Mouse (Mus musculus) kidney, adult 8-10 months (tissue): ENCODE data around the gene Abhd14a.

Experiments
- DNase-seq, 2 experiments: peaks; one replicate each; pipeline ENCODE4 v3.0.0; 2022

Gene Abhd14a

DNA sequence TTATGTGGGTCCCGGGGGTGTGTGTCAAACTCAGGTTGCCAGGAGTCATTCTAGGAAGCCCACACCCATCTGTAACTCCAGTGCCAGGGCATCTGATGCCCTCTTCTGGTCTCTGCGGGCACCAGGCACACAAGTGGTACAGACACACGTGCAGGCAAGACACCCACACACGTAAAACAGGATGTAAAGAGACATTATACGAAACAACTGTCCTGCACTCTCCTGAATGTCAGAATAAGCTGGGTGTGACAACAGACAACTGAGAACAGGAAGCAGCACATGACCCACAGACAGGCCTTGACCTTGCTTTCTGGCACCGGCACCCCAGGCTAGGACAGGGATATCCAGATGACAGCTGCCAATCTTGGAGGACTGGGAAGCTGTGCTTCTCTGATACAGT is 21.8 kb upstream of the Abhd14a start:
- no peak for DNase-seq

DNA sequence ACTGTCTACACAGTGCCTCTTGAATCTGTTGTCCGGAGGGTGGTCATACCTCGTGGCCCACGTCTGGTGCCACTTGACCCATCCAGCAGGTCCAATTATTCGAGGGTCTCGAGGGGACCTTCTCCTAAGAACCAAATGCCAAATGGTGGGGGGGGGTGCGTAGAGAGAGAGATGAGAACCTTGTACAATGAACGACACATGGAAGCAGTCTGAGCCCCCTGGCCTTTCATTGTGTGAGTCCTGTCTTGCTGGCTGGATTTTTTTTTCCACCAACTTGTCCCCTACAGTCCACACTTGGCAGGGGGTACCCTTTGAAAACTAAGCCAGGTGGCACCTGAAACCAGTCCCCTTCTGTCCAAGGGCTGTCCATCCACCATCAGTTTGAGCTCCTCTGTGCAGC is 20.3 kb upstream of the Abhd14a start:
- no peak for DNase-seq

DNA sequence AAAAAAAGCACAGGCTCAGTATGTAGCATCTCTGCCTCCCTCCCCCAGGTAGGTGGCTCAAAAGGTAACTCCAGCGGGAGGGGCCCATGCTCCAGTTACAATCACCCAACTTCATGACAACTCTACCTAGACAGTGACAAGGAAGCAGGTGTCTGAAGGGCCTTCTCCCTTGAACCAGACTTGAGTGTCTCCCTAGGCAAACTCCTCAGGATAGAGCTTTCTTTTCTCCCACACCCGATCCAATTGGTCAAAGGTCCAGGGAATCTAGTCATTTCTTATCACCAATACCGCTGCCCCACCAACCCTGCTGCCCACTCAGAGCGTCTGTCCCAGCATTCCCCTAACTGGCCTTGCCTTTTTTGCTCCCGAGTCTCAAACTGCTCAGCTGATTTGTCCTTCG is 19.2 kb upstream of the Abhd14a start:
- DNase-seq, result no peak

DNA sequence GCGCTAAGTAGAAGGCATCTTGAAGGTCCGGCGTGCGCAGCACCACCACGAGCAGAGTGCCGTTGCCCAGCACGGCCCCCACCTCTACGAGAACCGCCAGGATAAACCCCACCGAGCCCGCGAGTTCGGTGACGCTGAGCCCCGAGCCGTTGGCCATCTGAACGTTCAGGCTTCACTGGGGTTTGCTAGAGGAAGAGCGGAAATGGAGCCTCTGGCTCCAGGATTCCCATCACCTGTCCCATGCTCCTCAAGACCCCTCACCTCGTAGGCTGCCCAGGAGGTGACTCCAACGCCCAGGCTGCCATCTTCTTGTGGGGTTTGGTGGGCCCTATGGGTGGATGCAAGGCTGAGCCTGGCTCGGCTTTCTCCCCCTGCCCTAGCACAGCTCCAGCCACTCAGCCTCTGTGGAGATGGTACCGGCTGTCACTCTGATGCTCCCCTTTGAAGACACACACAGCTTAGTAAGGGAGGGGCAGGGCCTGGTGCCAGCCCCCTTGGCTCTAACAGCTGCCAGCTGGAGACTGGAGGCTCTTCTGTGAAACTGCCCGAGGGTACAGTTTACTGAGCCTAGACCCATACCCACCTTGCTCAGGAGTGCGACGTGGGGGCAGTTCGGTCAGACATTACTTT is 18.2 kb upstream of the Abhd14a start, which contains the start of gene Gpr62:
Gene Gpr62 (minus strand): TSS at position 368 of the 630 bp plus-strand sequence.
- no peak for DNase-seq

DNA sequence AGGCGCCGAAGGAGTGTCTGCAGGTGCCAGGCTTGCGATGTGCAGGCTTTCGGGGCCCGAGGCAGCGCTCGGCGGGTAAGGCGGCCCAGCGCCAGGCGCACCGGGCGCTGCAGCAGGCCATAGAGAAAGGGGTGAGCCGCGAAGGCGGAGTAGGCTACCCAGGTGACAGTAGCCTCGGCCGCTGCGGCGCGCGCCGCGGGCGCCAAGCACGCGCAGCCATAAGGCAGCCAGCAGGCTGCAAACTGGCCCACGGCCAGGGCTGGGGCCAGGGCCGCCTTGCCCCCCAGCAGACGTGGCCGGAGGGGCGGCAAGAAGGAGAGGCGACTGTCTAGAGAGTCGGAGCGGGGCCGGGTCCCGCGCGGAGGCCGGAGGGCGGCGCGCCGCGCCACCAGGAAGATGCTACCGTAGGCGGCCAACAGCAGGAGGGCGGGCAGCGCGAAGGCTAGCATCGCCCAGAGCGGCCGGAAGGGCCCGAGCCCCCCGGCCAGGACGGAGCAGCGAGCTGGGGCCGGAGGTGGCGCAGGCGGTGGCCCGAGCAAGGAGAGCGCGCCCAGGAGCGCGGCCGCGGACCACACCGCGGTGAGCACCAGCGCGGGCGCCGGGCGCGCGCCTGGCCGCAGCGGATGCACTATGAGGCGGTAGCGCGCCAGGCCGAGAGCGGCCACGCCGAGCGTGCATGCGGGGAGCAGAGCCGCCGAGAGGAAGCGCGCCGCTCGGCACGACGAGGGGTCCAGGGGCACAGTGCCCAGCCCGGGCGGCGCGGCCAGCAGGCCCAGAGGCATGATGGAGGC is 17.5 kb upstream of the Abhd14a start:
- DNase-seq, result no peak

DNA sequence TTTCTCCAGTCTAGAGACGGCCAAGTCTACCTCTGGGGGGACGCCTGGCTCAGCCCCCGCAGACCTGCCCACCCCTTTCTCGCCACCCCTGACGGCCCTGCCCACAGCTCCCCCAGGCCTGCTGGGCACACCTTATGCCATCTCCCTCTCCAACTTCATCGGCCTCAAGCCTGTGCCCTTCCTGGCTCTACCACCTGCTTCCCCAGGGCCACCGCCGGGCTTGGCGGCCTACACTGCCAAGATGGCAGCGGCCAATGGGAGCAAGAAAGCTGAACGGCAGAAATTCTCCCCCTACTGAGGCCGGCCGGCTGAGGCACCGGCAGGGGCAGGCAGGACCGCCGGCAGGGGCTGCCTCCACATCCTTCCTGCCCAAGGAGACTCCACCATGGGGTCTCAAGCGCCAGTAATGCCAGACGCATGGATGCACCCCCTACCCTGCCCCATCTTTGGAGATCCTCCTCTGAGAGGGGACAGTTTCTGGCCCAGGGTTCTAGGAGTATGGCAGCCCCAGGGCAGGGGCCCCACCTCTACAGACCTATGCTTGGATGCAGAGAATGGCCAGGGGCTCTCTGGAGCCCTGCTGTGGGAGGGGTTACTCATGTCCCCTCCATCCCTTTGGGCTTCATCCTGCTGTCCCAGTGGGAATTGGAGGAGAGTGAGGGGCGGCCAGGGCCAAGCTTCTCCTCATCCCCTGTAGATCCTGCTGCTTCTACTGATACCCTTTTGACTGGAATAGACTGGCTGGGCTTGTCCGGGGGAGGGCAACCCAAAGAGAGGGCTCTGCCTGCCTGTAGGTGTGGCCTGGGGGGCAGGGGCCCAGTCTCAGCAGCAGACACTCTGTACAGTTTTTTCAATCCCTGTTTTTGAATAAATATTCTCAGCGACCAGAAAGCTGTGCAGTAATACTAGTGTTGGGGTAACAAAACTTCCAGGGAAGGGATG is 15.9 kb upstream of the Abhd14a start:
- no peak for DNase-seq

DNA sequence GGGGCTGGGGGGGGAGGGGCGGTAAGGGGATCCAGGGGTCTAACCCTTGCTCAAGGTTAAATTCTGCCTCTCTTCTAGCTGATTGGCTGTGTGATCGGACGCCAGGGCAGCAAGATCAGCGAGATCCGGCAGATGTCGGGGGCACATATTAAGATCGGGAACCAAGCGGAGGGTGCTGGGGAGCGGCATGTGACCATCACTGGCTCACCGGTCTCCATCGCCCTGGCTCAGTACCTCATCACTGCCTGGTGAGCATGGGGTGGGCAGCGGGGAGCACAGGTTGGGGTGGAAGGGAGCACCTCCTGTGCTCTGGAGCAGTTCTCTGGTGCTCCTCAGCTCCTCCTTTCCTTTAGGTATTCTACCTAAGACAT is 14.9 kb upstream of the Abhd14a start:
- no peak for DNase-seq

DNA sequence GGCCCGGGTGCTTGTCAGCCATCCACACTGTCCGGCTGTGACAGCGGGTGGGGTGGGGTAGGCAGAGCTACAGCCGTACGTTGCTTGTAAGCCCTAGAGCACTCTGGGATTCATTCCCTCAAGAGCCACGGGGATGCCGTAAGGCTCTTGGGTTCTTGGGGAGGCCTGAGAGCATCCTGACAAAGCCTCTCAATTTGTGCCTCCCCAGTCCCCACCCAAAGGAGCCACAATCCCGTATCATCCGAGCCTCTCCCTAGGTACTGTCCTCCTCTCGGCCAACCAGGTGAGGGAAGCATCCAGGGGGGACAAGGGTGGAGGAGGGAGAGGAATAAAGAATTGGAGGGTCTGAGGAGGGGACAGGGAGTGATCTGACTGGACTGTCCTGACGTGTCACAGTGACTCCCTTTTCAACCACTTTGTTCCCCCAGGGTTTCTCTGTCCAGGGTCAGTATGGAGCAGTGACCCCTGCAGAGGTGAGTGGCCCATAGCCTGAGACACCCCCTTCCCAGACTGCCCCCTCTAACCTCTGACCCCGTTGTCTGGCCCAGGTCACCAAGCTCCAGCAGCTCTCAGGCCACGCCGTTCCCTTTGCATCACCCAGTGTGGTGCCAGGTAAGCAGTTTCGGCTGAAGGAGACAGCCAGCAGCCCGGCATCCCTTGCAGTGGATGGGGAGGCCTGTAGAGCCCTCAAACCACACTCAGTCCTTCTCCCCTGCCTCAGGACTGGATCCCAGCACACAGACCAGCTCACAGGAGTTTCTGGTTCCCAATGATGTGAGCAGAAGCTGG is 14.4 kb upstream of the Abhd14a start:
- no peak for DNase-seq

DNA sequence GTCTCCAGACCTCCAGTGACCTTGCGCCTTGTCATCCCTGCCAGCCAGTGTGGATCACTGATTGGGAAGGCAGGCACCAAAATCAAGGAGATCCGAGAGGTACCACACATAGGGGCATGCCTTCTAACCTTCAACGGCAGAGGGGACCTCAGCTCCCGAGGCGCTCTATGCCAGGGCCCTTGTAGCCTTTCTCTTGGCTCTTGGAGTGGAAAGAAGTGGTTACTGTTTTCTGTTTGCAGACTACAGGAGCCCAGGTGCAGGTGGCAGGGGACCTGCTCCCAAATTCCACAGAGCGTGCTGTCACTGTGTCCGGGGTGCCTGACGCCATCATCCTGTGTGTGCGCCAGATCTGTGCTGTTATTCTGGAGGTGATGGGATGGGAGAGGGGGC is 13.5 kb upstream of the Abhd14a start:
- no peak for DNase-seq

DNA sequence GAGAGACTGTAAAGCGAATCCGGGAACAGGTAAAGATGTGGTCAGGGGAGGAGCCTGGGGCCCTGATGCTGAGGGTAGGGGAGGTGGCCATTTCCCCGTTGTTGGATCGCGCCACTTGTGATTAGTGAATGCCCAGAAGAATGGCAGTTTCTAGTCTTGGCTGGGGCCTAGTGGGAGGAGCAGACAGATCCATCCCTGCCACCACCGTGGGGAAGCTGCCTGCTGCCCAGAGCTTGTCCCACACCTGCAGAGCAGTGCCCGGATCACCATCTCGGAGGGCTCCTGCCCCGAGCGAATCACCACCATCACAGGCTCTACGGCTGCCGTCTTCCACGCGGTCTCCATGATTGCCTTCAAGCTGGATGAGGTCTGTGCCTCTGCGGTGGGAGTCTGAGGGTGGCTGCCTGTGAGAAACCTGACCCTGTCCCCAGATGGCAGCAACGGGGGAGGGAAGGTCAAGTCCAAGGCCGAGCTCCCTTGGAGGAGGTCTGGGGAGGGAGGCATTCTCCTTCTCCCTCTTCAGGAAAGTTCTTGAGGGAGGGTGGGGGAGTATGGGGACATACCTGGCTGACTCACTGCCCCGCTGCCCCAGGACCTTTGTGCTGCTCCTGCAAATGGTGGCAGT is 13.0 kb upstream of the Abhd14a start:
- no peak for DNase-seq

DNA sequence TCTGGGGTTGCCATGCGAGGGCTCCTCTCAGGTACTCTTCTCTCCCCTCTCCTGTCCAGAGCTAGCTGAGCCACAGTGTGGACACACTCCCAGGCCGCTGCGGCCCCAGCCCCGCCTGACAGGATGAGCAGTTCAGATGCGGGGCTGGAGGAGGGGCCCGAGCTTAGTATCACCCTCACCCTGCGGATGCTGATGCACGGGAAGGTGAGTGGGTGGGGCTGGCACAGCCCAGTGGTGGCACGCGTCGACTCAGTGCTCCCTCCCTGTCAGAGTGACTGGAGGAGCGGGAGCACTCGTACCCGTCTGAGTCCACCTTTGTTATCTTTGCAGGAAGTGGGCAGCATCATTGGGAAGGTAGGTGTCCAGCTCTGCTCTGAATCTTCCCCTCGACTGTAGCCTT is 12.5 kb upstream of the Abhd14a start:
- DNase-seq, result no peak

DNA sequence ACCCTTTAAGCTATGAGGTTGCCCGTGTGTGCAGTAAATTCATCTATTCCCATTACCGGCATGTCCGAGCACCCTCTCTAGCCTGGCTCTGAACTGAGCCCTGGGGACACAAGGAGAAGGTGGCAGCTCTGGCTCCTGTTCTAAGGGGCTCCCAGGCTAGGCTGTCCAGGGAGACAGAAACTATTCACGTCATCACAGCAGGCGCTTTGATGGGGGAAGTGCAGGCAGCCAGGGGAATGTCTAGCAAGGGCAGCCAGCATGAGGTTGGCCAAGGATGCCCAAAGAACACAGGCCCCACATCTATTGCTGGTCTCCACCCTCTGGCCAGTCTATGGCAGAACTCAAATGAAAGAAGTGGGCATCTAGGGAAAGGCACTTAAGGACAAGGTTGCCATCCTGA is 10.4 kb upstream of the Abhd14a start:
- DNase-seq, result no peak

DNA sequence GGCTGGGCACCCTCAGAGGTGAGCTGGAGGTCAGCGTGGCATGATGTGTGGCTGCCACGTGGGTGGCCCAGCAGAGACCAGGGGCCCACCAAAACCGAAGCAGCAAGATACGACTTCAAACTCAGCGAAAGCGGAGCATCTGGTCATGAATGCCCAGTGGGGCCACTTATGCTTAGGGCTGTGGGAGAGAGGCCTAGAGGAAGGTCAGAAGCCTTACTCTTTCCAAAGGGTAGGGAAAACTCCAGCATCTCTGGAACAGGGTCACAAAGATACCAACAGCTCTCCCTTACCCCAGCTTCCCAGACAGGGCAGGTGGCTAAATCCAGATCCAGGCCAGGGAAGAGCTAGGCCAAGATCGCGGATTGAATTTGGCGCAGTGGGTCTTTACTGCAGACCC is 9.7 kb upstream of the Abhd14a start:
- no peak for DNase-seq

DNA sequence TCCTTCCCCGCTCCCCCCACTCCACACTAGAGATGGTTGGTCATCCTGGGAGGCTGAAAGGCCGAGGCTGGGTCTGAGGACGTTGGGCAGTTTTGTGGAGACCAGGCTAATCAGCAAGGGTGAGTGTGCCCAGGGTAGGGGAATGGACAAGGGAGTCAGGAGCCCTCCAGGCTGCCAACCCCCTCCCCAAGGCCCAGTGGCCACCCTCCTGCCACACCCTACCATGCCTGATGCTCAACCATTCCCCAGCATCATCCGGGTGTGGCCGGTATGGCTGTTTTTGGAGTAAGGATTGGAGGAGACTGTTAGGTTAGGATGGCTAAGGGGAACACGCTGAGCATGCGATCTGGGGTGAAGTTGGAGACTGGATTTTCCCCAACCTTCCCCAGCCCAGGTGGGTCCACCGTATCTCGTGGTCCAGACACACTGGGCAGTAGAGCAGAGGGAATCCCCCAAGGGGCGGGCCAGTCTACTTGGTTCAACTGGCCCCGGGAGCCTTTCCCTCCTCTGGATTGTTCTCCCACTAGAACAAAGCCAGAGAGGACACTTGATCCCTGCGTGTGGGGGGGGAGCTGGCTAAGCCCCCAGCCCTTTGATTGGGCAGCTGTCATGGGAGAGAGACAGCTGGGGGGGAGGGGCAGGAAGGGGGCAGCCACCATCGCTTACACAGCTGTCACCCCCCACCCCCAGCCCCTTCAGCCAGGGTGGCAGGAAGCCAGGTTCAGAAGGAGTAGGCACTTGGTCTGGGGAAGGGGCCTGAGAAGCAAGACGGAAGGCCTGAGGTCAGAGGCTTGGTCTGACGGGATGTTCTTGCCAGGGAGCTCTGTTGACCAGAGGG is 9.1 kb upstream of the Abhd14a start:
- no peak for DNase-seq

DNA sequence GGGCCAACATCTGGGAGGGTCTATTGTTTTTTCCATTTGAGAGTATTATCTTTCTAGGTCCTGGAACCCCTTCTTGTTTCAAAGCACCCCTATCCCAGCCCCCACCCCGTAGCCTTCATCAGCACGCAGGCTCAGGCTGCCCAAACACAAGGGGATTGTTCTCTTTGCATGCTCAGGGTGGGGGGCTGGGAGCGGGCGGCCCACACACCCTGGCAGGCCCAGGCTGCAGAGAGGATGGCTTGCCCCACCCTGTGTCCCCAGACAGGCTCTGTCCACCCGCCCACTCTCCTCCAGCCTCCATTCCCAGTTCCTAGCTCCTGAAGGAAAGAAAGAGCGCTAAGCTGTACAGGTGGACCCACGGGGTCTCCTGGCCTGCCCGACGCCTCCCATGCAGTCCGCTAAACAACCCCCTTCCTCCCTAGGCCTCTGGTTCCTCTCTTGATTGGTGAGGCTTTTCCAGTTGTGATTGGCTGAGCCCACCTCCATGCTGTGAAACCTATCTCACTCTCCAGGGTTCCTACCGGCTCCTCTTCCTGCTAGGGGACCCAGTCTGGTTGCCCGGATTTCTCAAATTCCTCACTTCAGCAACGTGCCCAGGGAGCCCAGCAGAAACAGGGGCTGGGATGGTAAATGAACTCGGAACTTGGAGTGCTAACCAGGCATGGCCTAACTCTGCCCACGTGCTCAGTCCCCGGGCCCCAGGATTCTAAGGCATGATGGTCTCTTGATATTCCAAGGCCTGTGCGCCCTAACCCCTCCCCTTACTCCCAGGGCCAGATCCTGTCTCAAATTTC is 7.6 kb upstream of the Abhd14a start:
- DNase-seq, result no peak

DNA sequence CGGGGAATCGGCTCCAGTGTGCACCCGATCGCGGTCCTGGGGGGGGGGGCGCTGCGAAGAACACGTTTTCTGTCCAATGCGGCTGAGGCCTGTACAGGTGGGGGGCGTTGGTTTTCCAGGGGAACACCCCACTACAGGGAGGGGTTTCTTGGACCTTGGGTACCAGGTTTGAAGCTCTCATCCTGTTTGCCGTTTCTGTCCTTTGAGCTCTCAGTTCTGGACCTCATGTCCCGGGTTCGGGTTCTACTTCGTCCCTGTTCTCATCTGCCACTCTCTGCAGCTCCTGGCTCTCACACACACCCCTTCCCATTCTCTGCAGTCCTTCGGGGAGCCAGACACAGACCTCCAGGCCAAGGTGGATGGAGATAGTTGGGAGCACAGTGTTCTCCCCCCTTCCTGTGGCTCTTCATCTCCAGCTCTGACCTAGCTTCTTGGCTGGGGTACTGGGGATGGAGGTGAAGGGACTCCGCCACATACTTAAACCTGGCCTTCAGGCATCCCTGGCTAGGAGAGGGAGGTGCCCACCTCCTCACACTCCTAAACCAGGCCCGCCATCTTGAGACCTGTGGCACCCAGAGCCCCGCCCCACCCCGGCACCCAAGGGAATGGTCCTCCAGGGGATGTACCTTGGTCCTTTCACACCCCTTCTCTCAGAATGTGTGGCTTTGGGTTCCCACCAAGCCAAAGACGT is 6.7 kb upstream of the Abhd14a start:
- DNase-seq, result no peak

DNA sequence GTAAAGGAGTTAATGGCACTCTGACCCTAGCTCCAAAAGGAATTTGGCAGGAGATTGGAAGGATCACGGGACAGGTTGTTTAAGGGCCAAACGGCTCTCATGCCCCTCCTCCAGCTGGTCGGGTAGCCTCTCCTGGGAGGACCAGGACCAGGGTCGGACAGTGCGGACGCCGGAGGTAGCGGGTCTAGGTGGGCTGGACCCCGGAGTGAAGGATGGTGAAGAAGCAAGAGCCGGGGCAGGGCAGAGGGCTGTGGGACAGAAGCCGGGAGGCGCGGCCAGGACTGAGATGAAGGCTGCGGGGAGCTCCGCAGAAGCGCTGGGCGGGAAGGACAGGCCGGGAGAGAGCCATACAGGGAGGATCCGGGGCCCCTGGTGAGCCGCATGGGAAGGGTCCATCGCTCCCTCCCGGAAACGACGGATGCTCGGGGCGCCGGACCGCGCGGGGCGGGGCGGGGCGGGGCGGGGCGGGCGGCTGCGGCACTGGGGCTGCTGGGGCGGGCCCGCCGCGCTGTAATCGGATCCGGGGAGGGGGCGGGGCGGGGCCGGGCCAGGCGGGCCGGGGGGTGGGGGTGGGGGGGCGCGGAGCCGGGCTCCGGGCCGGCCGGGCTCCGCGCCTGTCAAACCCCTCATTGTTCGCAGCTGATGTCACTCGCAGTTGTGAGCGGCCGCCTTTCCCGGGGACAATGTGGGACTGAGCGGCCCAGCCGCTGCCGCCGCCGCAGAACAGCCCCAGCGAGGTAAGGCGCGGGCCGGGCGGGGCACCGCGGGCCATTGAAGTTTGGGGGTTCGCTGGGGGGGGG is 6.0 kb upstream of the Abhd14a start, which contains the start of gene Pcbp4:
Gene Pcbp4 (plus strand): TSS at position 21 of the 800 bp plus-strand sequence.
- peak; percentile 89 to 90 for DNase-seq

DNA sequence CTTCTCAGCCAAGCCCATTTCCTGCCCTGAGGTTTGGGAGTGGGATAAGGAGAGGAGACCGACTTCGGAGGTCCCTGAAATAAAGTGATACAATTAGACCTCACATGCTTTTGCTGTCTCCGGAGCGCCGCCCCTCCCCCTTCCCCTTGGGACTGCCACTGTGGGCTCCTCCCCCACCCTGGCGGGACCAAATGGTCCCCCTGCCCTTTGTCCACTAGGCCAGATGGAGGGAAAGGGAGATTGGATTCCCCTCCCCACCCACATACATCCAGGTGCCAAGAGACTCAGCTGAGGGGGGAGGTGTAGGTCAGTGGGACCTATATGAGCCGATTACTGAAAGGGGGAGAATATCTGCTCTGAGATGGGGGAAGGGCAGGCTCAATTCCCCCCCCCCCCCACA is 5.3 kb upstream of the Abhd14a start:
- peak; percentile 79 to 80 for DNase-seq

DNA sequence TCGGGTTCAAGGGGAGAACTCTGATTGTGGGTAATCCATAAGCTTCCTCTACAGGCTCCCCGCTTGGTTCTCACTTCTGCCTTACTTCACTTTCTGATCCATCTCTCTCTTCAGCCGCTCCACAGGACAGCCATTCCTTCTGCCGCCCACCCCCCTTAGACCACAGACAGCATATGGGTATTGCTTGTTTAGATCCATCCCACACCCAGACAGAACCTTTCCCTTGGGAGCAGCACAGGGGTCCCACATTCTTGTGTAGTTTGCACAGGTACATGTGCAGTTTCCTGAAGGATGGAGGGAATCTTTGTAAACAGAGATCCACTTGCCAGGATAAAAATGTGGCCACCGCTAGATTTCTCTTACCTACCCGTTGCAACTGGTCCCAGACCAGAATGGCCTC is 4.9 kb upstream of the Abhd14a start:
- no peak for DNase-seq
